In the genomic region with DNA sequence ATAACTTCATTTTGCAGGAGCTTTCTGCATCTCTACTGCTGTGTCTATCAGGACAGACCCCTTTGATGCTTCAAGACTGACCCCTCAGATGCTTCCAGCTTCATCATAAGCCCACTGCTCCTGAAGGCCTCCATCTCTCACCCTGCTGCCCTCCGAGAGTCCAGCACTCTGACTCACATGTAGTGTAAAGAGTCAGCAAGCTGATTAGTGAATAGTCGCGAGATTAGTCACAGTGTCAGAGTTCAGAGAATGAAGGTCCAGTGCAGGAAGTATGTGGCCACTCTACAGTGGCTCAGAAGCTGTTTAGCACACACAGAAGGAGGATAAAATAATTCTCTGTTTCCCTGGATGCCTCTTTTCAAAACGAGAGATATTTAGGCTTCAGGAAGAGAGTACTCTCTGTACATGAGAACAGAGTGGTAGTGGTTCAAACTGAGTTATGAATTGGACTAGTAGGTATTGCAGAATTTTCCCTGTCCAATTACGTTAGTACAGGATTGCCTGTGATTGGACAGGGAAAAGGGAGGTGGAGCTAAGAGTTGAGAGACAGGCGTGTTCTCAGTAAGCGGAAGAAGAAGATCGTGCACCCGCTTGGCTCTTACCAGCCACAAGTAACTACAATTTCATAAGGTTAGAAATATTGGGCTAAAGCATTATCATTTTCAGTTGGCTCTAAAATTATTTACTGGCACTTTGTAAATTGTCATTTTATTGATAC, we compare ENCODE assay signal across 27 mouse cellular contexts. TPM values are rescaled to one million over a fixed set of nuclear protein-coding genes. Genes with fewer than 3 reads are reported as not detected.
DNase-seq lines count a peak whose midpoint lies in the region; ATAC-seq and TF ChIP-seq lines count a peak whose summit lies in the region.
"Had no signal": no experiment of that assay in that cellular context is flagged by ENCODE, and none has a peak within 500 bp of the region (broad histone marks: within the 10 kb centered on the region; RNA-seq: fewer than 3 reads in every experiment).

No protein-coding gene starts in this region.

- H3K27me3 ChIP-seq in Patski, result no peaks in the 10 kb centered on the region
- H3K27me3 ChIP-seq in intestine, embryonic 15.5 days (replicated peaks), result no peaks in the 10 kb centered on the region
- H3K27me3 ChIP-seq in hindbrain, embryonic 10.5 days (ENCODE audit: insufficient read depth, poor library complexity, severe bottlenecking), result no peaks in the 10 kb centered on the region
- H3K27me3 ChIP-seq in neural tube, embryonic 15.5 days (replicated peaks), result no peaks in the 10 kb centered on the region
- H3K27me3 ChIP-seq: embryonic facial prominence, embryonic 12.5 days; limb, embryonic 13.5 days; liver, embryonic 13.5 days had no signal

- no peak overlapping the region for H3K9ac ChIP-seq in intestine, embryonic 15.5 days
- H3K9ac ChIP-seq in neural tube, embryonic 15.5 days (replicated peaks), result no peak overlapping the region
- H3K9ac ChIP-seq: embryonic facial prominence, embryonic 12.5 days; hindbrain, embryonic 14.5 days; limb, embryonic 13.5 days; liver, embryonic 13.5 days; lung, embryonic 14.5 days had no signal

- no peak overlapping the region for H3K4me2 ChIP-seq in intestine, embryonic 15.5 days (replicated peaks)
- H3K4me2 ChIP-seq in neural tube, embryonic 15.5 days, result no peak overlapping the region
- H3K4me2 ChIP-seq: embryonic facial prominence, embryonic 12.5 days; hindbrain, embryonic 14.5 days; limb, embryonic 13.5 days; liver, embryonic 13.5 days; lung, embryonic 14.5 days had no signal

- H3K4me3 ChIP-seq in intestine, embryonic 15.5 days (replicated peaks), result no peak overlapping the region
- no peak overlapping the region for H3K4me3 ChIP-seq in hindbrain, embryonic 10.5 days
- H3K4me3 ChIP-seq in neural tube, embryonic 15.5 days (replicated peaks), result no peak overlapping the region
- H3K4me3 ChIP-seq: embryonic facial prominence, embryonic 12.5 days; limb, embryonic 13.5 days; liver, embryonic 13.5 days; midbrain, embryonic 10.5 days had no signal

- CTCF ChIA-PET in Patski (lab: Charles Lee), result interaction anchor here (0.9 to 1.9 kb wide), 4 partner anchors 18 to 80 kb away, joined by 3 to 5 read pairs (median 4); no protein-coding TSS in a partner anchor

- H3K9me3 ChIP-seq in intestine, embryonic 15.5 days, result no peaks in the 10 kb centered on the region
- H3K9me3 ChIP-seq in hindbrain, embryonic 10.5 days, result no peaks in the 10 kb centered on the region
- H3K9me3 ChIP-seq in neural tube, embryonic 15.5 days (replicated peaks), result no peaks in the 10 kb centered on the region
- H3K9me3 ChIP-seq: embryonic facial prominence, embryonic 12.5 days; limb, embryonic 13.5 days; liver, embryonic 13.5 days; midbrain, embryonic 10.5 days had no signal

- no peaks in the 10 kb centered on the region for H3K36me3 ChIP-seq in intestine, embryonic 15.5 days
- no peaks in the 10 kb centered on the region for H3K36me3 ChIP-seq in hindbrain, embryonic 10.5 days
- H3K36me3 ChIP-seq in neural tube, embryonic 15.5 days, result no peaks in the 10 kb centered on the region
- H3K36me3 ChIP-seq: embryonic facial prominence, embryonic 12.5 days; limb, embryonic 13.5 days; liver, embryonic 13.5 days; midbrain, embryonic 10.5 days had no signal

- TF ChIP-seq CTCF in Patski (IDR thresholded peaks at IDR 0.05), result no peak

- no peaks in the 10 kb centered on the region for H3K4me1 ChIP-seq in intestine, embryonic 15.5 days (replicated peaks)
- 0 out of 2 replicates have a peak, but pooled peaks cover 3% of the 10 kb centered on the region for H3K4me1 ChIP-seq in hindbrain, embryonic 10.5 days (replicated peaks)
- no peaks in the 10 kb centered on the region for H3K4me1 ChIP-seq in neural tube, embryonic 15.5 days
- H3K4me1 ChIP-seq: embryonic facial prominence, embryonic 12.5 days; limb, embryonic 13.5 days; liver, embryonic 13.5 days; midbrain, embryonic 10.5 days had no signal

- H3K27ac ChIP-seq in intestine, embryonic 15.5 days, result no peak overlapping the region
- H3K27ac ChIP-seq in hindbrain, embryonic 10.5 days, result no peak overlapping the region
- H3K27ac ChIP-seq in neural tube, embryonic 15.5 days (replicated peaks), result no peak overlapping the region
- H3K27ac ChIP-seq: embryonic facial prominence, embryonic 12.5 days; hindbrain, embryonic 14.5 days; kidney, postnatal 0 days; limb, embryonic 13.5 days; liver, embryonic 13.5 days; midbrain, embryonic 10.5 days had no signal

- POLR2A ChIA-PET in Patski (lab: Charles Lee), result no interaction called here

- 73% methylated on average over 9 of the region's 9 CpGs for WGBS in intestine, embryonic 15.5 days
- WGBS in hindbrain, embryonic 10.5 days, result 74% methylated on average over 9 of the region's 9 CpGs
- WGBS in neural tube, embryonic 15.5 days, result 79% methylated on average over 9 of the region's 9 CpGs

- ATAC-seq in Patski, result peak; percentile 91
- ATAC-seq in intestine, embryonic 15.5 days, result peak; percentile 82
- no peak for ATAC-seq in neural tube, embryonic 15.5 days (ENCODE audit: low FRiP score)
- ATAC-seq: forebrain, embryonic 16.5 days had no signal

- DNase-seq in adrenal gland, adult (ENCODE audit: inconsistent age in 2 of 2, low spot score in 1 of 2), result peak; percentile 22 to 58
- DNase-seq in adrenal gland, postnatal 25 days, result no peak
- DNase-seq in 3134 (ENCODE audit: extremely low read depth, insufficient read length, low spot score) (peak; percentile 40), Patski (ENCODE audit: low read depth, low spot score) (no peak)
- DNase-seq in frontal cortex, postnatal 10 days (ENCODE audit: low spot score in 2 of 2), result no peak
- DNase-seq in hindbrain, embryonic 10.5 days (ENCODE audit: low spot score), result no peak
- DNase-seq: cerebellum, adult 11 months; cerebellum, postnatal 25 days; heart, postnatal 10 days; liver, embryonic 13.5 days; lung, embryonic 14.5 days; lung, postnatal 36 days; thymus, postnatal 4 days had no signal

- in situ Hi-C loops in Patski (cut with MboI; ENCODE audit: low pct_unique_long_range_greater_than_20kb), result no loop called here

RNA-seq across cellular contexts. Expression of a gene that starts 3.1 kb away (rescaled TPM):
- not detected in 2 replicates for total RNA-seq in adrenal gland, postnatal 25 days (2021)
- 0.14 TPM for polyA plus RNA-seq in Patski (2021)
- polyA plus RNA-seq in intestine, embryonic 15.5 days (2015; fragmentation: Nextera tagmentation; extraction: Ambion mirVana), result 0.06 TPM in 1 of 2 replicates, not detected in the other
- polyA plus RNA-seq in hindbrain, embryonic 10.5 days (2016; fragmentation: Nextera tagmentation; extraction: Ambion mirVana), result 0.05 TPM in 1 of 2 replicates, not detected in the other
- polyA plus RNA-seq in neural tube, embryonic 15.5 days (2015; fragmentation: Nextera tagmentation; extraction: Ambion mirVana), result not detected in 2 replicates
- total RNA-seq: gastrocnemius, postnatal 4 days; heart, postnatal 10 days; layer of hippocampus, adult 18-20 months; layer of hippocampus, postnatal 25 days; midbrain, postnatal 0 days had no signal
- polyA plus RNA-seq: forebrain, embryonic 16.5 days; hindbrain, embryonic 14.5 days; intestine, embryonic 14.5 days; kidney, postnatal 0 days; liver, embryonic 13.5 days; lung, embryonic 14.5 days; midbrain, embryonic 10.5 days had no signal

RNA-seq across cellular contexts. Expression of a gene that starts 39.4 kb away (rescaled TPM):
- total RNA-seq in adrenal gland, postnatal 25 days (2021), result not detected in 2 replicates
- polyA plus RNA-seq in Patski (2021), result 0.13 TPM
- polyA plus RNA-seq in intestine, embryonic 15.5 days (2015; fragmentation: Nextera tagmentation; extraction: Ambion mirVana), result 22.4 and 31.6 TPM in 2 replicates
- polyA plus RNA-seq in hindbrain, embryonic 10.5 days (2016; fragmentation: Nextera tagmentation; extraction: Ambion mirVana), result not detected in 2 replicates
- not detected in 2 replicates for polyA plus RNA-seq in neural tube, embryonic 15.5 days (2015; fragmentation: Nextera tagmentation; extraction: Ambion mirVana)
- total RNA-seq: gastrocnemius, postnatal 4 days; heart, postnatal 10 days; layer of hippocampus, adult 18-20 months; layer of hippocampus, postnatal 25 days; left cerebral cortex, postnatal 10 days; midbrain, postnatal 0 days had no signal
- polyA plus RNA-seq: embryonic facial prominence, embryonic 12.5 days; forebrain, embryonic 16.5 days; hindbrain, embryonic 14.5 days; limb, embryonic 13.5 days; liver, embryonic 13.5 days; lung, embryonic 14.5 days; midbrain, embryonic 10.5 days; midbrain, postnatal 0 days had no signal

Comparison
In these comparisons a context has a peak if more than half of its experiments do, and no peak if none do; other contexts are left out.
1. DNase-seq: peak in adrenal gland, adult (2 of 2) and 3134 (single experiment); none in adrenal gland, postnatal 25 days (single experiment), Patski (single experiment), frontal cortex, postnatal 10 days (0 of 2) and hindbrain, embryonic 10.5 days (single experiment).
2. RNA of a gene that starts 39.4 kb away (polyA plus RNA-seq): 22.4 to 31.6 TPM in intestine, embryonic 15.5 days; 0.13 TPM in Patski (single experiment), not detected in hindbrain, embryonic 10.5 days and not detected in neural tube, embryonic 15.5 days; every median in the first group is over 10 times any median in the second.